Mouse (Mus musculus): ENCODE measurements around the gene Tnn. TPM values are rescaled to one million over a fixed set of nuclear protein-coding genes. Genes with fewer than 3 reads are reported as not detected.

The Tnn gene
- 1.4 and 1.6 TPM in 2 replicates for polyA plus RNA-seq (2012; rRNA removed)

DNA sequence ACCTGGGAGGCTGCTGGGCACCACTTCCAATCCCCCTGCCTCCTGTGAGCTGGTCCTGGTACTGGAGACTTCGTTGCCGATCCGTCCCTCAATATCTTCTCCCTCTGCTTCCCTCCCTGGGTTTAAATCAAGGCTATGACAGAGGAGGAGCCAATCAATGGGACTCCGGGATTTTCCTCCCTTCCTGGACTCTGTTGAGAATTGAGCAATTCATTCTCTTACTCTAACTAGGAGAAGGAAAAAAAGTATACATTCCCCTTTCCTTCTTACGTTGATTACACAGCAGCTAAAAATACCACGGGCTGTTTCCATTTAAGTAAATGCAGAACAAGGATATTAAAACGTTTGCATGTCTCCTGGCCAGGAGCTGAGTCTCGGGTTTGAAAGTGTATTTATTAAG, at the start of gene Tnn:
TSS of gene Tnn (minus strand) at position 101 of the 400 bp plus-strand sequence.

DNA sequence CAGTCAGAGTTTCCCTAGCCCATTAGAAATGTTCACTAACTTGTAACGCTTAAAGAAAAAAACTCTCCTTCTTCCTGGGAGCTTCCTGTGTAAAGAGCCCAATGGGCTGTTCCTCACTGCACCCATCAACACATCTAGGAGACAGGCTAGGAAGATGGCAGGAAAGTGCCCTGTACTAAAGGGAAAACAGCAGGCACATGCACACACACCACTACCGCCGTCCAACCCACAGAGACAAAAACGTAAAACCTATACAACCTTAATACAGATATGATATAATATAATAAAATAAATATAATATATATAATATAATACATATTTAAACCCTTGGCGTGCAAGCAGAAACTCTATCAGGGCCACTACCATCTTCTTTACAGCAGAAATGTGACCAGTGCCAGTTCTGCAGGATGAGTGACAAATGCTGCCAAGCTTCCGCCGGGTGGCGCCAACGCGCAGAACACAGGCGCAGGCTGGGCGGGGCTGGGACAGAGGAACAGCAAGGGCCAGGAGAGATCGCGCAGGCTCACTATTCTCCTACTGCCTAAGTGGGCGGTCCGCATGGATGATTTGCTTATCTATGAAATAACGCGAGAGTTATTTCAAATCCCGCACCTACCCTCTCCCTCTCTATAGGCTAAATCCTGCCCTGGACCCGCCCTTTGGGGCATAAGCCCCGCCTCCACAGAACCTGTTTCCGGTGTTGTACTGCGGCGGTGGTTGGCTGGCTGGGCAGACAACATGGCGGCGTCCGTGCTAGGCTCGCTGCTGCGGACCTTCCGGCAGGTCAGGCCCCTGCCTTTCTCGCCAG, 41.4 kb upstream of the Tnn start, which contains the start of gene Mrps14:
TSS of gene Mrps14 (plus strand) at position 687 of the 808 bp plus-strand sequence.

DNA sequence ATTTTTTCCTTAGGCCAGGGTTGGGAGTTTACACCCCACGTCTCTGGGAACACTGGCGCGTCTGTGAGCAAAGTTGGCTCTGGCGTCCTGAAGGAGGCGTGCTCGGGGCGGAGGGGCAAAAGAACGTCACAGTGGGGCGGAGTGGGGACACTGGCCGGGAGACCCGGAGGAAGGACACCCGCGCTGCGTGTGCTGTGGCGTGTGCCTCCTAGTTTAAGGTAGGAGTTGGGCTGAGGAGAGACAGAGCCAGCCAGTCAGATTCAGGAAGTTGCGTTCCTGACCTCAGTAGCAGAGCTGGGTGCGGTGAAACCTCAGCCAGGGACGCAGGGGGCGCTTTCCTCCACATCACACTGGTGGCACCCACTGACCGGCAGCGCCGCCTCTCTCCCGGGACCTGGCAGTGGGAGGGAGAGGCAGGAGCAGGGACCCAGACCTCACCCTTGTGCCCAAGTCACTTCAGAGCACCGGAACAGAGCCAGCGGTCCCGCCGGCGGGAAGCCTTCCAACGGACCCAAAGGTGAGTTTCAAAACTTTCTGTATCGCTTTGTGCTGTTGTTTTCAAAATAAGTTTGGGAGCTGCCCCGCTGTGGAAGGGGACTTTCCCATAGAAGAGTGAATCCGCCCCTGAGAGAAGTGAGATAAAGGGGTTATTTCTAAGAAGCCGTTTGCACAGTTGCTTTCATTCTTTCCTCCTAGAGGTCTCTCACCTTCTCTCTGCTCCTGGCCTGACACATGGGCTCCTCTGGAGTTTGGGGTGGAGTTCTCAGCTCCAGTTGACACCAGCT, 109.0 kb downstream of the Tnn start, which contains the start of gene 4930523C07Rik:
TSS of gene 4930523C07Rik (plus strand) at position 146 of the 785 bp plus-strand sequence.

Other genes with a start within 250 kb of the Tnn start
- 7.9 and 8.5 TPM in 2 replicates for gene 4930523C07Rik, start 109.2 kb downstream of the Tnn start, polyA plus RNA-seq (2012; rRNA removed)
- gene Mrps14, start 41.6 kb upstream of the Tnn start, polyA plus RNA-seq (2012; rRNA removed): 10.0 and 14.9 TPM in 2 replicates
- gene Cacybp, start 59.3 kb upstream of the Tnn start, polyA plus RNA-seq (2012; rRNA removed): 1.3 and 1.7 TPM in 2 replicates

Data from stomach, adult 2 months (tissue).